Mouse (Mus musculus): Measurements from ENCODE around the gene Bsnd. TPM values are rescaled to one million over a fixed set of nuclear protein-coding genes. Genes with fewer than 3 reads are reported as not detected.

The Bsnd gene
- total RNA-seq (2014; fragmentation: Nextera tagmentation), result not detected in 2 replicates
- not detected in 2 replicates for total RNA-seq (2017)

- ATAC-seq (replicated peaks; ENCODE audit: poor library complexity, severe bottlenecking), result no peak
These were observed at the start of gene Bsnd for GRCm38 (mm10) chr4:106492116-106492515. Bsnd (minus strand) TSS chr4:106492283.

DNA sequence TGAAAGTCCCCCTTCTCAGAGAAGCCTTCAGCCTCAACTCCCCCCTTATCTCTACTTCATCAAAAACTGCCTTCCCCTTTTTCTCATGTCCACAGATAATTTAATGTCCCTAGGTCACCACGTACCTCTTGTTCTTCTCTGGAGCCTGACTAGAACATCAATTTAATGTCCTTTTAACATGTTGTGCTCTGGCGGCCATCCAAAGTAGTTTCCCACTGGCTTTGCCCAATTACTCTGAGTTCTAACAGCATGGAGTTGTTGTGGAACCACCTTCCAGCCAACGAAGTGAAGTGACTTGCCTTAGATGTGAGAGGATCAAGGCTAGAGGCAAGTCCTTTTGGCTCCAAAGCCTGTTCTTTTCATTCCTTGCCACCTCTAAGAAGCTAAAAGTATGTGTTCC is 49.4 kb upstream of the Bsnd start:
- no peak for ATAC-seq (replicated peaks; ENCODE audit: poor library complexity, severe bottlenecking)

DNA sequence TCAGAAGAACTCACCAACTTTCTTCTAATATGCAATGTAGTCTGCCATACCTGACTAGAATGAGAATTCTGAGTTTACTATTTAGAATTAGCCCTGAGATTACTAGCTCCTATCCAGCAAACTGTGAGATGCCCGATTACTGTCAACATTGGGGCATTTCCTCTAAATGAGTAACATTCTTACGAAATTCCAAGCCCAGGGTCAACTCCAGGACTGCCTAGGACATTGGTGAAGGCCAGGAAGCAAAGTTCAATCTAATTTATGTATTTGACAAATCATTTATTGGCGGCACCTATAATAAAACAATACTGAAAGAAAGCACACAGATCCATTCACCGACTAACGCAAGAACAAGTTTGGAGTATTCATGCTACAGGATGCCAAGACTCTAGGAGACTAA is 47.7 kb upstream of the Bsnd start:
- ATAC-seq (replicated peaks; ENCODE audit: poor library complexity, severe bottlenecking), result no peak

DNA sequence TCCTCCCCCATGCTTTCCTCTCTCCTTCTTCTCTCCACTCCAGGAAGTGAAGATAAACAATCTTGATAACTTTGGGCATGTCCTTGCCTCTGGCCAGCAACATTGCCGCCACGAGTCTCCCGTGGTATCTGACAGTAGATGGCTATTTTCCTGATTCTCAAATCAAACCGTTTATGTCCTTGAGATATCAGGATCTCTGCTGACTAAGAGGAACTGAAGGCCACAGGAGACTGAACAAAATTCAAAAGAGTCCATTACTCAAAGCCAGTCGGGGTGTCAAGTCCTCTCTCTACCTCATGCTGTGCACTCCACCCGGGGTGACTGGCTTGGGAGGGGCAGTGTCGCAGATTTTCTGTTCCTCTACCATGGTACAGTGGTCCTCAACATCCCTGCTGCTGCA is 42.2 kb upstream of the Bsnd start:
- no peak for ATAC-seq (replicated peaks; ENCODE audit: poor library complexity, severe bottlenecking)

GRCm38 (mm10) chr4:106533421-106534080 is 41.5 kb upstream of the Bsnd start:
- no peak for ATAC-seq (replicated peaks; ENCODE audit: poor library complexity, severe bottlenecking)

GRCm38 (mm10) chr4:106530113-106530482 is 38.0 kb upstream of the Bsnd start:
- ATAC-seq (replicated peaks; ENCODE audit: poor library complexity, severe bottlenecking), result no peak

DNA sequence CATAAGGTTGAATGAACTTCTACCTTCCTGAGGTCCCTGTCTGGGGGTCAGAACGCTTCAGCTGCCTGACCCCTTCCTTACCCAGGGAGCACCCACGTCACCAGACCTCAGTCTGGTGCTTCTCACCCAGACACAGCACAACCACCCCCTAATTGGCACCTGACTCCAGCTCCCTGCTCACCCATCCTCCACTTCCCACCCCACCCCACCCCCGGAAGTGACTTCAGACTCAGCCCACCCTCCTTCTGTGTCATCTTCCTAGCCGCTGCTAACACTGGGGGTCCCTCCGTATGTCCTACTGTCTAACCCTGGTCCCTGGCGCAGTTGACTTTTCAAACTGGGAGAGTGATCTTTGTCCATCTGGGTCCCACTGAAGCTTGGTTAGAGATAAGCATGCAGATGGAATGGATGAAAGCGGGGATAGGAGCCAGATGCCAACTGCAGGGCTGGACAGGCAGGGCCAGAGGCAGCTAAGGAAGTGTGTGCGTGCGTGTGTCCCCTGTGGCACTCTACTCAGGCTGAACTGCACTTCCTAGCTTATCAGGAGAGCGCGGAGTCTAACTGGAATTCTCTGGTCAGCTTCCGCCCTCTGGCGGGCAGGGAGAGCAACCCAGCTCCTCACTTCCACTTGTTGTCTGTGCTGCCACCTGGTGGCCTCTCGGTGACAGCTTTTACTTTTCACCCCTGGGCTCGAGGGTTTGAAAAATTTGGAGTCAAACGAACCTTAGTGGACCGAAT is 37.5 kb upstream of the Bsnd start:
- peak; percentile 97 for ATAC-seq (replicated peaks; ENCODE audit: poor library complexity, severe bottlenecking)

GRCm38 (mm10) chr4:106527856-106528547 is 35.9 kb upstream of the Bsnd start:
- no peak for ATAC-seq (replicated peaks; ENCODE audit: poor library complexity, severe bottlenecking)

GRCm38 (mm10) chr4:106525001-106525400 is 32.9 kb upstream of the Bsnd start:
- no peak for ATAC-seq (replicated peaks; ENCODE audit: poor library complexity, severe bottlenecking)

DNA sequence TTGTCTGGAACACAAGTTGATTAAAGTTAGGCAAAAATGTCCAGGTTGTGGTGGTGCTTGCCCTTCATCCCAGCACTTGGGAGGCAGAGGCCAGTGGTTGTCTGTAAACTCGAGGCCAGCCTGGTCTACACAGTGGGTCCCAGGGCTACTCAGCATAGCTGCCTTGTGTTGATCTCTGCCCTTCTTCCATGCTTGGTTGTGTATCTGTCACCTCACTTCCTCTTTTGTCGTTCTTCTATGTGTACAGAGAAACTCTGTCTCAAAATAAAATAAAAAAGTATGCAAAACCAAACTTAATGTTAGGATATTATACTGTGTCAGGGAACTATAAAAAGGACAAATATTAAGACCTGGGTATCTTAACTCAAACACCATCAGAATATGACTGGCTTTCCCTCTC is 32.0 kb upstream of the Bsnd start:
- ATAC-seq (replicated peaks; ENCODE audit: poor library complexity, severe bottlenecking), result peak; percentile 48; the same call in 1 of the 2 replicates

- no peak for ATAC-seq (replicated peaks; ENCODE audit: poor library complexity, severe bottlenecking)
These were observed 30.5 kb upstream of the Bsnd start for GRCm38 (mm10) chr4:106522547-106522946.

- no peak for ATAC-seq (replicated peaks; ENCODE audit: poor library complexity, severe bottlenecking)
These were observed 22.5 kb upstream of the Bsnd start for GRCm38 (mm10) chr4:106514606-106515005.

GRCm38 (mm10) chr4:106509888-106510287 is 17.8 kb upstream of the Bsnd start:
- ATAC-seq (replicated peaks; ENCODE audit: poor library complexity, severe bottlenecking), result no peak

DNA sequence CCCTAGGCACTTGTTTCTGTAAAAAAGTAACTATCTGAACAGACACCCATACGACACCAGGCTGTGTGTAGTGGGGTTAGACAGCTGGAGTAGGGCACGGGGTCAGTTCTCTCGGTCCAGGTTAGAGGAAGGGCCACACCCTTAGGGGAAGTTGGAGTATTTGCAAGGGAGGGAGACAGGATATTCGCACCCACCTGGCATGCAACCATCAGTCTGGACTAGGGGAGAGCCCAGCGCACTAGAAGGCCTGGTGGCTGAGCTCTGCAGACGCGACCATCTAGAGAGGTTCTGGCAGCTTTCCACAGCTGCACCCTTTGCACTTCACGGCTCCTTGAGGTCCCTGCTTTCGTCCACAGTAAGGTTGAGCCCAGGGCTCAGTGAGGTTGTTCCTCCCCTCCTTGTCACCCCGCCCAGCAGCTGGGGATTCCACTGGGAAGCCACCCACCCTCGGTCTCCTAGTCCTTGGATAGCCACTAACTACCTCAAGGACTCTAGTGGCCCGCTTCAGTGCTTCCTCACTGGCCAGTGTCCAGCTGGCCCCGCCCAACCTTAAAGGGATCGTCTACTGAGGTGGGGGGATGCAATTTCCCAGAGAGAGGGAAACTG is 13.5 kb upstream of the Bsnd start:
- ATAC-seq (replicated peaks; ENCODE audit: poor library complexity, severe bottlenecking), result no peak

DNA sequence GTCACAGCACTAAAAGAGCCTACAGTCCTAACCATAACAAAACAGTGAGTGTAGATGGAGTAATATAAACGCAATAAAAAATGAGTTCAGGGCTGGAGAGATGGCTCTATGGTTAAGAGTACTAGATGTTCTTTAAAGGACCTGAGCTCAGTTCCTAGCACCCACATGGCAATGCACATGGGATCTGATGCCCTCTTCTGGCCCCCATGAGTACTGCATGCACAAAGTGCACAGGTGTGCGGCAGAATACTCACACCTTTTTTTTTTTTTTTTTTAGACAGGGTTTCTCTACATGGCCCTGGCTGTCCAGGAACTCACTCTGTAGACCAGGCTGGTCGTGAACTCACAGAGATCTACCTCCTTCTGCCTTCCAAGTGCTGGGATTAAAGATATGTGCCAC is 11.5 kb upstream of the Bsnd start:
- no peak for ATAC-seq (replicated peaks; ENCODE audit: poor library complexity, severe bottlenecking)

DNA sequence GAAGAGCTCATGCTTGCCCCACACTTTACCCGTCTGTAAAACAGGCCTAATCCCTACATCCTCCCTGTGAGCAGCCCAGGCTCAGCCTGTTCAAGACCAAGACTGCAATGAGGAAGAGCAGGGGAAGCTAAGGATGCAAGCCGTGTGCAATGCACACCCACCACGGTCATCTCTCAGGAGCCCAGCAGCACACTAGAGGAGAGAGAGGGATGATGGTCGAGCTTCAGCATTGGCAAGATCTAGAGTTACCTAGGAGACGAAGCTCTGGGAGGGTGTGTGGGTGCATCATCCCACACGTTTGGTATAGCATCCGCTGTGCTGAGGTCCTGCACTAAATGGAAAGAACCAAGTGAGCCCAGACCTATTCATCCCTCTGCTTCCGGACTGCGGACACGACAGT is 8.0 kb upstream of the Bsnd start:
- ATAC-seq (replicated peaks; ENCODE audit: poor library complexity, severe bottlenecking), result no peak

DNA sequence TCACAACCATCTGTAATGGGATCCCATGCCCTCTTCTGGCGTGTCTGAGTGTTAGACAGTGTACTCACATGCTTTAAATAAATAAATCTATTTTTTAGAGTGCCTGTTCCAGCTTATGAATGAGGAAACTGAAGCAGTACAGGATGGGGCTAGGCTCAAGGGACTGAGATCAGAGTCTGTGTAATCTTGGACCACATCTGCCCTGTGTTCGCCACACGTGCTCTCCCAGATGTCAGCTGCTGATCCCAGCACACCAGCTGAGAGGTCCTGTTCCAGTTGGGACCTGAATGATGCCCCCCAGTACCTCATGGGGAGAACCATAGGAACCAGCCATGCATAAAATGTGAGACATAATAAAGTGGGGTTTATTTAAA is 6.4 kb upstream of the Bsnd start:
- no peak for ATAC-seq (replicated peaks; ENCODE audit: poor library complexity, severe bottlenecking)

DNA sequence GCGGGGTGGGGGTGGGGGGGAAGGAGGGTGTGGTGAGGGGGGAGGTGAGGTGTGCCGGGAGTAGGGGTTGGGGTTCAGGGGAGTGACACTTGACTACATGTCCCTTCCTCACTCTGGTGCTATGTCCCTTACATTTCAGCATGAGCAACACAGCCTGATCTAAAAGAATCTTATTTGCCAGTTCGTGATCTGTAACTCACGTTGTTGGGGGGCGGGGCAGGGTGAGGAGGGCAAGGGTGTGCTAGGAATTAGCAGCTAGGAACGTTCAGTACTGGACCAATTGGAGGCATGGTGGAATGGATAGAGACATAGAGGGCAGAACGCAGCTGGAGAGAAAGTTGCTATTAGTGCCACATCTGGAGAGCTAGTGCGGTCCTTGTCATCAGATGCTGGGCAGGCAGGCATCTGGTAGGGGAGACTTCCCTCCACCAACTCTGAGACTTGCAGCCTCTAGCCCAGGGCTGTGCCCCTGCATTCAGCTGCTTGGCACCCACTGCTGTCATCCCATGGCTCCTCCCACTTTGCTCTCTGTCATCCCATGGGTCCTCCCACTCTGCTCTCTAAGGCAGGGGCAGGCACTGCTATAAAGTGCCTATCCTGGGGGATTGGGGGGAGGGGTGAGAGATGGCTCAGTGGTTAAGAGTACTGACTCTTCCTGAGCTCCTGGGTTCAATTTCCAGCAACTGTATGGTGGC is 5.8 kb upstream of the Bsnd start:
- ATAC-seq (replicated peaks; ENCODE audit: poor library complexity, severe bottlenecking), result no peak

DNA sequence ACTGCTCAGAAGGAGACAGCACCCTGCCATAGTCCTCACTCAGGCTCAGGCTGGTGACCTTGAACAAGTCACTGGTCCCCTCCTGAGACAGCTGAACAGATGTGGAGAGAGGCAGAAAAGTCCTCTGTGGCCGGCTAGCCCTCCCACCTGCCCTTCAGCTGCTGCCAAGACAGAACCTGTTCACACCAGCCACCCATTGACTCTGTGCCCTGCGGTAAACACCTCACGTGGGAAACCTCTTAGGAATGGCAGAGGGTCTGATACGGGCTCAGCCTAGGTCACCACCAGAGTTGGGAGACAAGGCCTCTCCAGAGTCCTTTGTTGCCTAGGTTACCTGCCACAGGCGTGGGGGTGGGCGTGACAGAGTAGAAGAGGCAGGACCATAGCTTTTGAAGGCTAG is 4.8 kb upstream of the Bsnd start:
- ATAC-seq (replicated peaks; ENCODE audit: poor library complexity, severe bottlenecking), result no peak

- ATAC-seq (replicated peaks; ENCODE audit: poor library complexity, severe bottlenecking), result peak; percentile 73
These were observed 1.6 kb upstream of the Bsnd start for GRCm38 (mm10) chr4:106493639-106494038.

DNA sequence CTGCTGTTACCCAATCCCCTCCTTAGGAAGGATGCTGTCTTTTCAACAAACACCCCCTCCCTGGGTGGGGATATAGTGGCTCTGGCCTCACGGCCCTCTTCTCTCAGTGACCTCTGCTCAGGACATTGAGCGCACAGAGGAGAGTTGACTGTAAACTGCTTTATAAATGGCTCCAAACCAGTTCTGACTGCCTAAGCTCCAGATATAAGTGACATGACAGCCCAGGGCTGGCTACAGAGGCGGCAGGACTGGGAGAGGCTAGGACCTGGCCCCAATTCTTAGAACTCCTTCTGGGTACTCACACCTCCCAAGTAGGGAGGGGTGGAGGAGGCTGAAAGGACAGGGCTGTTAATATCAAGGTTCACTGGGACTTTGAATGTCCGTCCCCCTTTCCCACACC is 1.5 kb downstream of the Bsnd start:
- no peak for ATAC-seq (replicated peaks; ENCODE audit: poor library complexity, severe bottlenecking)
